Mouse (Mus musculus): Measurements from ENCODE around the gene Tuft1.
"Not testable (repeated sequence)": the region's sequence is repeated elsewhere in the genome, so short reads cannot be mapped to it uniquely, and the experiment has no call there.

DNA sequence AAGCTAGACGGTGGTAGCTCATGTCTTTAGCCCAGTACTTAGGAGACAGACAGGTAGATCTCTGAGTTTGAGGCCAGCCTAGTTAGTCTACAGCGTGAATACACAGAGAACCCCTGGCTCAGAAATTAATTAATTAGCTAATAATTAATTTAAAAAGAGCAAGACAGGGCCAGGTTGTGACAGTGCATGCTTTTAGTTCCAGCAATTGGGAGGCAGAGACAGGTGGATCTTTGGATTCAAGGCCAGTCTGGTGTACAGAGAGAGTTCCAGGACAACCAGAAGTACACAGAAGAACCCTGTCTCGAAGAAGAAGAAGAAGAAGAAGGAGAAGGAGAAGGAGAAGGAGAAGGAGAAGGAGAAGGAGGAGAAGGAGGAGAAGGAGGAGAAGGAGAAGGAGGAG, 30.0 kb upstream of the Tuft1 start:
- TF ChIP-seq CTCF (IDR thresholded peaks at IDR 0.05; ENCODE audit: borderline replicate concordance, insufficient read depth, low read length); POLR2A (IDR thresholded peaks at IDR 0.05; ENCODE audit: low read depth, low read length): not testable (repeated sequence)

All from embryonic fibroblast, embryonic 13.5 days (primary cell).